Mouse (Mus musculus) hematopoietic stem cell, adult 5-6 weeks (primary cell): ENCODE results near the gene Rbm39. TPM values are rescaled to one million over a fixed set of nuclear protein-coding genes. Genes with fewer than 3 reads are reported as not detected.
"Not testable (repeated sequence)": the region's sequence is repeated elsewhere in the genome, so short reads cannot be mapped to it uniquely, and the experiment has no call there.

Source experiments
- ATAC-seq, 2 experiments: fragments of 125-278 bp in 1 of 2; replicated peaks in 1 of 2; 2 replicates each; pipeline ENCODE4 v1.8.0; 2016 to 2017; ENCODE audit warnings: inconsistent platforms in 2 of 2, mild to moderate bottlenecking in 2 of 2, moderate number of reproducible peaks in 2 of 2, low read depth in 1 of 2, moderate TSS enrichment in 1 of 2; ENCODE audit not compliant: low FRiP score in 2 of 2, poor library complexity in 2 of 2, severe bottlenecking in 2 of 2, insufficient read depth in 1 of 2, low TSS enrichment in 1 of 2
- total RNA-seq: library from RNA; stranded (forward); fragments of 172-1452, 232-1000 nt; gene quantifications from 2 replicates; pipeline ENCODE4 v1.2.3, GENCODE M21; 2017

Rbm39 gene
- total RNA-seq, 1 experiment from 2014 or later, result 988 TPM

DNA sequence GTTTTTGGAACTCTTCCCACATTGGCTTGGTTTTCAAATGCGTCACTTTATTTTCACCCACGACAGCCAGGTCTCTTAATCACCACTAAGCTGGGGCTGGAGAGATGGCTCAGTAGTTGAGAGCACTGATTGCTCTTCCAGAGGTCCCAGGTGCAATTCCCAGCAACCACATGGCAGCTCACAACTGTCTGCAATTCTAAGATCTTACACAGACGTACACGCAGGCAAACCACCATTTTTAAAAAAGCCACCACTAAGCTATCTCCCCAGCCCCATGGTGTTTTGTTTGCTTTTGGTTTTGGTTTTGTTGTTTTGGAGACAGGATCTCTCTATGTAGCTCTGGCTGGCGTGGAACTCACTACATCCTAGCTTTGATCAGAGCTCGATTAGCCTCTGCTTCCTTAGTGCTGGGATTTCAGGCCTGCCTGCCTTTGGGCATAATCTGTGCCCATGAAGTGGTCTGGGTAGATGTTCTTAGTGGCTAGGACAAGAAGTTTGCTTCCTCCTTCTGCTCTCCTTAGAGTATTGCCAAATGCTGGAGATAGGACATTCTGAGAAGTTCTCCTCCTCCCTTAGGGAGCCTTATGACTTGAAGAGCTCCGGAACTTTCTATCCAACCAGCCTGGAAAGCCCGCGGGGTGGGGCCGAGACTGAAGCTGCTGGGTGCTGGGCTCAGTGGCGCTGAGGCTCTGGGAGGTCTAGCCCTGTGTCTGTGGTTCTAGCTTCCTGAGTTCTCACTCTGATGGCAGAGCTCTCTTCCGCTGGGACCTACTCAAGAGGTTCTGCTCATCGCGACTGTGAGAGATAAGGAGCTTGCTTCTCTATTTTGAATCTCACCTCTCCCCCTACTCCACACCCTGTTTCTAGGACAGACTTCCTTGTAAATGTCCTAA is 10.2 kb upstream of the Rbm39 start:
- peak; percentile 94 for ATAC-seq

DNA sequence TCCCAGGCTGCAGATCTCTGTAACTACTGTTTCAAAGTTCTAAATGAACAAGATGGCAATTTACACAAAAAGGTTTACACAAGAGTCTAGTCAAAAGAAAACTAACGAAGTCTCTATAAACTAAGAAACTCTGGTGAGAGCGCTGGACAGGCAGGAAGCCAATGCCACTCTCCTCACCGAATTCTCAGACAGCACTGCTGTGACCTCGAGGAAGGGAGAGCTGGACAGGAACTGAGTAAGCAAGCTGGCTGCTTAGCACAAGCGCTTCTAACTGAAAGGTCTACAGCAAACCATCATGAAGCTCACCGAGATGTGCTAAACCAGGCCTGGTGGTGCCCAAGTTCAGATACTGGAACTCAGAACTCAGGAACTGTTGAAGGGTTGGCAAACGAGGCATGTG is 9.2 kb upstream of the Rbm39 start:
- not testable (repeated sequence) for ATAC-seq

- no peak for ATAC-seq
These were observed 1.6 kb upstream of the Rbm39 start for GRCm38 (mm10) chr2:156181592-156181991.

DNA sequence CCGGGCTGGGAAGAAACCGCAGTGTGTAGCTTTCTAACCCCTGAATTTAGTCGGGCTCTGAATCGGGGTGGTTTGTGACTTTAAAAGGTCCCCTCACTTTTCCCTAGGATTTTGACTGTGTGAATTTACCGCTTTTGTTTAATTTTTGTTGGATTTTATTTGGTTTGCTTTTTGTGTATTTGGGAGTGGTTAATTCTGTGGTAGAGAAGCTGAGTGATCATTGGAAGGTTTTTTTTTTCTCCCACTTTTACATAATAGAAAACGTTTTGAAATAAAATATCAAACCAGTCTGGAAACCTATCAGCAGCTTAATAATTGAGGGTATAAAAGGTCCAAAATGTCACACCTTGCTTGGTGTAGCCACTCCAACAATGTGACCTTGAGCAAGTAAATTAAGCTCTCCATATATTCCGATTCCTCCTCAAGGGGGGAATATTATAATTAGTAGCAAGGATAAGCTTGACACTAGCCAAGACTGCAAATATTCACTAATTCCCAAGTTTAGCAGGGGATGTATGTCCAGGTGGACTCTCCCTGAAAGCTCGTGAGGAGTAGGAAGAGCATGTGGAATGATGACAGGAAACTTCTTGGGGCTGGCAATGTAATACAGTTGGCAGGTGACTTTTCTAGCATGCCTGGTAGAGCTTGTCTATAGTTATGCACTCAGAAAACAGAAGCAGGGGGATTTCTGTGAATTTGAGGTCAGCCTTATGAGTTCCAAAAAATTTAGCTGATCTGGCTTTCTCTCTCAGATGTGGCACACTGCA is 969 bp upstream of the Rbm39 start:
- no peak for ATAC-seq

GRCm38 (mm10) chr2:156179796-156180093 is 293 bp downstream of the Rbm39 start:
- ATAC-seq, result no peak

DNA sequence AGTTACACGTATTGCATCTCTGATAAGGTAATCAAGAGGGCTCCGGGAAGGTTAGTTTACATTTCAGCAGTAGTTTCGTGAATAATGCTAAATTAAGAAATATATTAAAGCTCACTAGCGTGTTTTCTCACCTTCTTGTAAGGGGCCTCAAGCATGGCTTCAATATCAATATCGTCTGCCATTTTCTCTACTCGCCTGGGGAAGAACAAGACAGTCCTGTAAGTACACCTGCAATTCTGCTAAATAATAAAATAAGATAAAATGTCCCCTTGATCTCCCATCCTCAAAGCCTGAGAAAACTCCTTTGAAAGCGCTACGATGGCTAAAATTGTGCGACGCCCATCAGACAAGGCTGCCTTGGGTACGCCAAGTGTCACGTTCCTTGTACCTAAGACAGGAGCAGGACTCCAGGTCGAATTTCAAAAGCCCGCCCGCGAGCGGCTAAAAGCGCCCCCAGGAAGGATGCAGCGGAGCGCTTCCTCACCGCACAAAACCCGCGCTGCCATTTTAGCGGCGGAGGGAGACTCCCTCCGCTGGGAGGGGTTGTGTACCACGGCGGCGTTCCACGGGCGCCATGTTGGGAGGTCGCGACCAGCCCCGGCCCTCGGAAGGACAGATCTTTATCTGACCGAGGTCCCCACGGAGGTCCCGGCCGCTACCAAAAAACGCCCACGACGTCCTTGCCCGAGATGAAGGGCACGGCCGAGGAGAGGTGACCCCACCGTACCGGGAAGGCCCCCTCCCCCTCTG is 817 bp downstream of the Rbm39 start:
- peak; percentile 56 to 67 for ATAC-seq

- no peak for ATAC-seq
These were observed 2.4 kb downstream of the Rbm39 start for GRCm38 (mm10) chr2:156177651-156178050.

DNA sequence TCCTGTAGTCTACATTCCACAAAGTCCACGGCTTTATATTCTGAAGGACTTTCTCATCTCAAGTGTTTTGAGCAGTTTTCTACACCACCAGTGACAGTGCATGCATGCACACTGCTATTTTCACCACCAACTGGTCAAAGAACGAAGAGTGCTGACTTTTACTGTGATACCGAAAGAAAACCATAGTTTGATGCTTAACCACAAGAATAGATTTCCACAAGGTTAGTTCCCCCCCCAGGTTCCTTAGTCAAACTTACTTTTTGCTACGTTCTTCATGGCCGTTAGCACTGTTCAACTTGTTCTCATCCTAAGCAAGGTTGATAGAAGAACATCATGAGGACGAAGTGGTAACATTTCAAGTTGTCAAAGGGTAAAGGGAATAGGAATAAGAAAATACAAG is 3.0 kb downstream of the Rbm39 start:
- no peak for ATAC-seq

DNA sequence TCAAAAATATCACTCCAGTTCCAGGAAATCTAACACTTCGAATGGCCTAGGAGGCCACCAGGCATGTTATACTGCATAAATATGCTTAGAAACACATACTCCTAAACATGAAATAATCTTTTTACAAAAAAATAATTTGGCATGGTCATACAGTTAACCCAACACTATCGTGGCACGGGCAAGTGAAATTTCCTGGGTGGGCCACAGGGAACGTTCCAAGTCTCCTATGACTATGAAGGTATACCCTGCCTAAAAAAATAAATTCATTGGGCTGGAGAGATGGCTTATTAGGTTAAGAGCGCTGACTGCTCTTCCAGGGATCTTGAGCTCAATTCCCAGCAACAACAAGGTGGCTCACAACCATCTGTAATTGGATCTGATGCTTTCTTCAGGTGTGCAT is 13.5 kb downstream of the Rbm39 start:
- no peak for ATAC-seq

DNA sequence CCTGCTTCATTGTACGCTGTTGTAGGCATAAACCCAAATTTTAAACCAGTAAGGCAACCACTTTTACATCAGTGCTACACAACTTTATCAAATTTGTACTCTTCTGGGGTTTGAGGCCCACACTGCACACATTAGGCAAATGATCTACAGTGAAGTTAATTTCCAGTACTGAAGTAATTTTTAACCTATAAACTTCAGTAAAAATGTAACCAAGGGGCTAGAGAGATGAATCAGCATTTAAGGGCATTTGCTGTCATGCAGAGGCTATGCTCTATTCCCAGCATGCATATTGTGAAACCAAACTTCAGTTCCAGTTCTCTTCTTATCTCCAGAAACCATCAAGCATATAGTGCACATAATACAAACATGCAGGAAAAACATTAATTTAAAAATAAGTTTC is 14.6 kb downstream of the Rbm39 start:
- no peak for ATAC-seq

DNA sequence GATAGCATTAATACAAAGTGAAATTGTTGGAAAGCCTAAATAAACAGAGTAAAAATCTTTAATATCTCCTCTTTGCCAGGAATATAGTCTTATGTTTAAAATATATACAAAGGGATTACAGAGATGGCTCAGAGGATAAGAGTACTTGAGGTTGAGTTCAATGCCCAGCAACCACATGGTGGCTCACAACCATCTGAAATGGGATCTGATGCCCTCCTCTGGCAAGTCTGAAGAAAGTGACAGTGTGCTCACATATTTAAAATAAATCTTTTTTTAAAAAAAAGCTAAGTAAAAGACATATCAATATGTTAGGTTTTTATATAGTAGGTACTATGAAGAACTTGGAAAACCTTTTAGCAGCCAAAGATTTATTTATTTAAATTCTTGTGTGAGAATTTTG is 28.5 kb downstream of the Rbm39 start:
- no peak for ATAC-seq

DNA sequence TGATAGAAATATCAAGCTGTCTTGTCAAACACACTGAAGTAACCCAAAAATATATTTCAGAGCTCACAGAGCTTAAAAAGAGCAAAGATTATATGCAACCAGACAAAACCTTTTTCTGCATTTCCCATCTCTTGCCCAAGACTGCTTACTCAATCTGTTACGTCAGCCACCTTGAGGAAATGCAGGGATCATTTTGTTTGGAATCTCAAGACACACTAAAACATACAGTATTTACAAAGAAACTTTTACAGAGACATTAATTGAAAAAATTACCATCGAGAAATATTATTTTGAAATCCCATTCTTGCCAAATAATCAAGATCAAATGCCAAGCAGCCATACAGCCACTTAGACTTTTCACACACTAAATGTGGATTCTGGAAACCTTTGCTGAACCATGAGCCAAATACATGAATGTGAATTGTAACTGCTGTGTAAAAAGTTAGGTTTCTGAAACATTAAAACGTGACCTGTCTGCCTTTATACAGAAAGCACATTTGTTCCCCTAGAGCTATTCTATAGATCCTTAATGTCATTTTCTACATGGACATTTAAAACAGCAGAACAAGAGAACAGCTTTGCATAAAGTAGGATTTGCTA is 32.6 kb downstream of the Rbm39 start:
- ATAC-seq, result no peak

GRCm38 (mm10) chr2:156146272-156146989 is 33.6 kb downstream of the Rbm39 start:
- no peak for ATAC-seq

- ATAC-seq, result no peak
These were observed 34.4 kb downstream of the Rbm39 start for GRCm38 (mm10) chr2:156145486-156146130.

DNA sequence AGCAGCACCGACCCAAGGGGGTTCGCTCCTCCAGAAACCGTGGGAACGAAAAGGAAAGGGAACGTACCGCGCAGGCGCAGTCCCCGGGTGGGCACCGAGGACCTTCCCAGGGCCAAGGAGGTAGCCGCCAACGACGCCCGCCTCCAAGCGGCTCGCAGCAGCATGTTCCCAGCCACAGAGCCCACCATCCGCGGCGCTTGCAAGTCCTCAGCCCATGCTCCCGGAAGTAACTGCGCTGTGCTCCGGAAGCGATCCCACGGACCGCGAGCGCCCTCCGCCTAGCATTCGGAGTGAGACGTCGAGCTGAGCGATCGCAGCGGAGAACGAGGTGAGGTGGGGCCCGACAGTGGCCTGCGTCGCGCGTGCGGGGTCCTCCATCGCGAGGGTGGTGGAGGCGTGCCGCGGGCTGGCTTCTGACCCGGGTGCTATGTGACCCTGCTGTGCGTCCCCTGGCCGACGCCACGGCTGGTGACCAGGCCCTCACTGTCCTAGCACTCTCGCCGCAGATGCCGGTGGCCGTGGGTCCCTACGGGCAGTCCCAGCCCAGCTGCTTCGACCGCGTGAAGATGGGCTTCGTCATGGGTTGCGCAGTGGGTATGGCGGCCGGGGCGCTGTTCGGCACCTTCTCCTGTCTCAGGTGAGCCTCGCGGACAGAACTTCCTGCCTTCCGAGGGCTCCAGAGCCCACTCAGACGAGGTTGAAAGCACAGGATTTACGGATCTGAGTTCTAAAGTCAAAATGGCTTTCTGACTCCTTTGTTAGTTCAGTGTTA is 35.9 kb downstream of the Rbm39 start, which contains the start of the genes Romo1 and Nfs1:
Romo1 (plus strand) TSS at position 87 of the 772 bp plus-strand sequence.
Nfs1 (minus strand) TSS at position 234 of the 772 bp plus-strand sequence.
- peak; percentile 93 to 99 for ATAC-seq

- no peak for ATAC-seq
These were observed 36.7 kb downstream of the Rbm39 start for GRCm38 (mm10) chr2:156143367-156143766.
